Mouse (Mus musculus) small intestine, adult 2 months (tissue): ENCODE measurements around the gene Cutc. TPM values are rescaled to one million over a fixed set of nuclear protein-coding genes. Genes with fewer than 3 reads are reported as not detected.

ENCODE experiments used
- H3K27ac ChIP-seq: fragments of 200-500 bp; 2 replicates; pipeline ENCODE4 v1.5.1; 2012; ENCODE audit warnings: low read depth, low read length, control low read depth, inconsistent platforms; ENCODE audit not compliant: insufficient read depth
- H3K27me3 ChIP-seq: fragments of 200-500 bp; 2 replicates; pipeline ENCODE4 v1.6.1; 2012; ENCODE audit warnings: mild to moderate bottlenecking, moderate library complexity, low read length, inconsistent platforms; ENCODE audit not compliant: control insufficient read depth, insufficient read depth
- H3K36me3 ChIP-seq: fragments of 200-500 bp; 2 replicates; pipeline ENCODE4 v1.6.1; 2012; ENCODE audit warnings: mild to moderate bottlenecking, low read length, control low read depth, inconsistent platforms; ENCODE audit not compliant: control insufficient read depth, insufficient read depth
- H3K4me1 ChIP-seq: fragments of 200-500 bp; 2 replicates; pipeline ENCODE4 v1.6.1; 2012; ENCODE audit warnings: low read length, inconsistent platforms, mixed read lengths; ENCODE audit not compliant: control insufficient read depth, insufficient read depth, insufficient read length
- H3K4me3 ChIP-seq: fragments of 200-500 bp; 2 replicates; pipeline ENCODE4 v1.5.1; 2012; ENCODE audit warnings: low read depth, mild to moderate bottlenecking, control low read depth, inconsistent platforms, low read length, moderate library complexity
- CTCF ChIP-seq: fragments of 200-500 bp; IDR thresholded peaks from 2 replicates; pipeline ENCODE4 v1.5.1; 2012; ENCODE audit warnings: low read depth, mild to moderate bottlenecking, control low read depth, inconsistent platforms, low read length, moderate library complexity, mixed read lengths; ENCODE audit not compliant: insufficient replicate concordance, insufficient read length; ENCODE audit errors: extremely low read depth
- POLR2A ChIP-seq: fragments of 200-500 bp; IDR thresholded peaks from 2 replicates; pipeline ENCODE4 v1.6.1; 2012; ENCODE audit warnings: low read depth, mild to moderate bottlenecking, control low read depth, inconsistent platforms, low read length, moderate library complexity
- WGBS: fragments of 180-500 bp; shearing (Covaris S2); methylation state at CpG from one replicate; pipeline ENCODE4 v1.1.7; 2018; 5-methylcytosine and 5-hydroxymethylcytosine counted together
- polyA plus RNA-seq: library from polyadenylated mRNA; depleted of rRNA; stranded (reverse); fragments of >200 nt; gene quantifications from 2 replicates; pipeline ENCODE4 v1.2.3, GENCODE M21; 2012

Cutc gene
- polyA plus RNA-seq, 1 experiment = 4.1 TPM

GRCm38 (mm10) chr19:43729296-43730036 is 23.3 kb upstream of the Cutc start:
- no peak overlapping the region for H3K27ac ChIP-seq
- H3K36me3 ChIP-seq = peaks cover 77% of the 10 kb centered on the region
- H3K27me3 ChIP-seq = no peaks in the 10 kb centered on the region
- H3K4me1 ChIP-seq = no peaks in the 10 kb centered on the region
- 75% methylated on average over 22 of the region's 22 CpGs for WGBS
- H3K4me3 ChIP-seq = peak overlapping the region; percentile 6; the same call in 1 of the 2 replicates
- TF ChIP-seq CTCF = no peak
- TF ChIP-seq POLR2A = no peak

GRCm38 (mm10) chr19:43730037-43730428 is 22.8 kb upstream of the Cutc start:
- H3K27me3 ChIP-seq = no peaks in the 10 kb centered on the region
- no peaks in the 10 kb centered on the region for H3K4me1 ChIP-seq
- H3K4me3 ChIP-seq = 0 out of 2 replicates have a peak overlapping the region, but pooled peaks have one; percentile 6
- peaks cover 78% of the 10 kb centered on the region for H3K36me3 ChIP-seq
- TF ChIP-seq CTCF = no peak
- no peak for TF ChIP-seq POLR2A
- H3K27ac ChIP-seq = no peak overlapping the region
- 75% methylated on average over 8 of the region's 8 CpGs for WGBS

GRCm38 (mm10) chr19:43731157-43731556 is 21.6 kb upstream of the Cutc start:
- H3K4me1 ChIP-seq = no peaks in the 10 kb centered on the region
- no peak for TF ChIP-seq POLR2A
- no peak for TF ChIP-seq CTCF
- WGBS = 78% methylated on average over 7 of the region's 7 CpGs

GRCm38 (mm10) chr19:43738409-43738808 is 14.4 kb upstream of the Cutc start:
- Histone ChIP-seq H3K4me3 (no peak overlapping the region), H3K4me1 (no peaks in the 10 kb centered on the region), H3K27ac (no peak overlapping the region), H3K36me3 (peaks cover 69% of the 10 kb centered on the region), H3K27me3 (no peaks in the 10 kb centered on the region)
- 96% methylated on average over 10 of the region's 10 CpGs for WGBS
- no peak for TF ChIP-seq CTCF
- no peak for TF ChIP-seq POLR2A

More at GRCm38 (mm10) chr19:43731157-43731556, 21.6 kb upstream of the Cutc start:
- Histone ChIP-seq H3K4me3 (no peak overlapping the region), H3K27me3 (no peaks in the 10 kb centered on the region), H3K27ac (no peak overlapping the region), H3K36me3 (peaks cover 75% of the 10 kb centered on the region)

GRCm38 (mm10) chr19:43743401-43743800 is 9.4 kb upstream of the Cutc start:
- H3K36me3 ChIP-seq = peaks cover 69% of the 10 kb centered on the region
- H3K4me1 ChIP-seq = no peaks in the 10 kb centered on the region
- H3K4me3 ChIP-seq = no peak overlapping the region
- no peak for TF ChIP-seq CTCF
- no peak for TF ChIP-seq POLR2A
- 94% methylated on average over 7 of the region's 7 CpGs for WGBS
- H3K27ac ChIP-seq = no peak overlapping the region
- no peaks in the 10 kb centered on the region for H3K27me3 ChIP-seq

GRCm38 (mm10) chr19:43745740-43746139 is 7.1 kb upstream of the Cutc start:
- TF ChIP-seq CTCF = no peak
- TF ChIP-seq POLR2A = no peak
- H3K27me3 ChIP-seq = no peaks in the 10 kb centered on the region
- H3K4me1 ChIP-seq = no peaks in the 10 kb centered on the region
- H3K27ac ChIP-seq = no peak overlapping the region
- 83% methylated on average over 3 of the region's 3 CpGs for WGBS
- H3K36me3 ChIP-seq = peaks cover 62% of the 10 kb centered on the region
- H3K4me3 ChIP-seq = no peak overlapping the region

GRCm38 (mm10) chr19:43747877-43748276 is 4.9 kb upstream of the Cutc start:
- H3K27me3 ChIP-seq = no peaks in the 10 kb centered on the region
- no peak for TF ChIP-seq POLR2A
- no peak for TF ChIP-seq CTCF
- no peak overlapping the region for H3K27ac ChIP-seq
- 74% methylated on average over 4 of the region's 4 CpGs for WGBS
- H3K4me3 ChIP-seq = no peak overlapping the region
- peaks cover 50% of the 10 kb centered on the region for H3K36me3 ChIP-seq
- H3K4me1 ChIP-seq = peaks cover 2% of the 10 kb centered on the region; the same call in 1 of the 2 replicates

GRCm38 (mm10) chr19:43750008-43750407 is 2.8 kb upstream of the Cutc start:
- WGBS = 99% methylated on average over 2 of the region's 2 CpGs

More at GRCm38 (mm10) chr19:43750008-43750407, 2.8 kb upstream of the Cutc start:
- TF ChIP-seq CTCF (no peak), POLR2A (no peak)
- H3K36me3 ChIP-seq = peaks cover 38% of the 10 kb centered on the region
- no peaks in the 10 kb centered on the region for H3K27me3 ChIP-seq
- no peak overlapping the region for H3K27ac ChIP-seq
- H3K4me3 ChIP-seq = no peak overlapping the region
- peaks cover 2% of the 10 kb centered on the region; the same call in 1 of the 2 replicates for H3K4me1 ChIP-seq
